Mouse (Mus musculus) heart, postnatal 4 days (tissue): ENCODE results near the gene Akr1b10. TPM values are rescaled to one million over a fixed set of nuclear protein-coding genes. Genes with fewer than 3 reads are reported as not detected.

Experiments
- total RNA-seq, 2 experiments: library from RNA; stranded (reverse); gene quantifications; 2 replicates each; pipeline ENCODE4 v1.2.3; 2021

Akr1b10 gene
- total RNA-seq, 2 experiments from 2014 or later, result 57.8 to 61.1 TPM

Other genes with a start within 250 kb of the Akr1b10 start
- gene Slc35b4, start 207.1 kb upstream of the Akr1b10 start, total RNA-seq, result 10 to 100 TPM; 15.2 to 16.3 TPM
- gene Akr1b3, start 66.7 kb upstream of the Akr1b10 start, total RNA-seq, result 100 to 1,000 TPM; 142 to 151 TPM
- gene Akr1b8, start 30.1 kb upstream of the Akr1b10 start, total RNA-seq, result 1 to 10 TPM; 7.0 to 8.0 TPM
- not detected for gene Akr1b7, start 28.1 kb downstream of the Akr1b10 start, total RNA-seq
- gene Bpgm, start 92.0 kb downstream of the Akr1b10 start, total RNA-seq, result 10 to 100 TPM; 45.1 to 88.0 TPM
- gene Cald1, start 214.3 kb downstream of the Akr1b10 start, total RNA-seq, result 100 to 1,000 TPM; 118 to 131 TPM